Mouse (Mus musculus): ENCODE data around the gene Tnks1bp1.

Tnks1bp1 gene

GRCm38 (mm10) chr2:85038336-85038735, 9.5 kb upstream of the Tnks1bp1 start:
- no peak for DNase-seq (ENCODE audit: low read depth)

GRCm38 (mm10) chr2:85043623-85044022, 4.2 kb upstream of the Tnks1bp1 start:
- DNase-seq (ENCODE audit: low read depth), result no peak

GRCm38 (mm10) chr2:85046222-85046621, 1.6 kb upstream of the Tnks1bp1 start:
- no peak for DNase-seq (ENCODE audit: low read depth)

- DNase-seq (ENCODE audit: low read depth), result no peak
These were observed 741 bp upstream of the Tnks1bp1 start for GRCm38 (mm10) chr2:85047081-85047480.

DNA sequence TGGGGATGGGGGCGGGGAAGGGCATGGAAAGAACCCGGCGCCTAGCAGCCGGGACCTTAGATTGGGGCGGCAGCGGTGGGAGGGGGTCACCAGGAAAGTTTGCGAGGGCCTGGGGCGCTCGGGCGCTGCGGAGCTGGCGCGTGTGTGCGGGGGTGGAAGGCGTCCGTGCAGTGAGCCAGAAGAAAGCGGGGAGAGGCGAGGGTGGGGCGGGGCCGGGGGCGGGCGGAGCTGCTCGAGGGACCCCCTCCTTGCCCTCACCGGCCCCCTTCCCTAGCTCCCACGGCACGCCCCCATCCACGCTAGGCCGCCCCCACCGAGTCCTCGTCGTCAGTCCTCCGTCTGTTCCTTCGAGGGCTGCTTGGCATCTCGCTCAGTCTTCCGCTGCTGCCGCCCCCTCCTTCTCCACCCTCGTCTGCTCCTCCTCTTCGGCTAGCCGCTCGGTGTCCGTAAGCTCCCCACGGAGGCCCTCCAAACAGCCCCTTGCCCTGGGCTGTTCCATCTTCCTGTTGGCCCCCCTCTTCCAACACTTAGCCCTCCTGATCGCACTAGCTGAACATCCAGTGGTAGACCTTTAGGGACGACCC, 438 bp downstream of the Tnks1bp1 start:
- DNase-seq (ENCODE audit: low read depth), result peak; percentile 85

DNA sequence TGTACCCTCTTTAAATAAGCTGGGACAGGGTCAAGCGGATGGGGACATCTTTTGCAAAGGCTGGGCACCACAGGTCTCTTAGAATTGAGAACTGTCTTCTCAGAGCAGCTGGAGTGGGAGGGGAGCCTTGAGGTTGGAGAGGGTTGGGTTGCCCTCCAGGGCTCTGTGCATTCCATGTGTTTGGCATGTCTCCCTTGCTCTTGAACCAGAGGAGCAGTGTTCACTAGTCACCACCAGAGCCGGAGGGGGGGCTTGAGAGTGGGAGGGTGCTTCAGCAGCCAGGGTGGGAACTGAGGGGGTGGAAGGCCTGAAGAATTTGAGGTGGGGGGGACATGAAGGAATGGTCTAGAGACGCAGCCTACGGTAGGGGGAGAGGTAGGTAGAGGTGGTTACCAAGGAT, 1.5 kb downstream of the Tnks1bp1 start:
- peak; percentile 90 for DNase-seq (ENCODE audit: low read depth)

- DNase-seq (ENCODE audit: low read depth), result peak; percentile 95
These were observed 2.3 kb downstream of the Tnks1bp1 start for GRCm38 (mm10) chr2:85050001-85050634.

- peak; percentile 74 for DNase-seq (ENCODE audit: low read depth)
These were observed 2.9 kb downstream of the Tnks1bp1 start for GRCm38 (mm10) chr2:85050746-85051145.

GRCm38 (mm10) chr2:85053192-85053816, 5.5 kb downstream of the Tnks1bp1 start:
- DNase-seq (ENCODE audit: low read depth), result no peak

DNA sequence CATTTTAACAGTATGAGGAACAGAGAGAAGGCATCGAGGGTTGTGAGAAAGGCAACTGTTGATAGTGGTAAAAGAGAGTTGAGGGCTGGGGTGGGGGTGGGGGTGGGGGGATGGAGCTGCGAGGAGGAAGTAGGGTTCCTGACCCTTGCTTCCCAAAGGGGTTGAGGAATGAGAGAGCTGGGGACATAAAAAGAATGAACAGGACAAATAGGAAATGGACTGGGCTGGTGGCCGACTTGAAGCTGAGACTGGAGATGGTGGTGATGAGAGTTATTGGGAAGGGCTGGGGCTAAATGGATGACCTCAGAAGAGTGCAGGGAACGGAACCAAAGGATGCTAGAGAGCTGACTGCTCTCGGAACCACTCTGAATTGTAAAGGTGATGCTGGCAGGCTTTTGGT, 8.9 kb downstream of the Tnks1bp1 start:
- no peak for DNase-seq (ENCODE audit: low read depth)

DNA sequence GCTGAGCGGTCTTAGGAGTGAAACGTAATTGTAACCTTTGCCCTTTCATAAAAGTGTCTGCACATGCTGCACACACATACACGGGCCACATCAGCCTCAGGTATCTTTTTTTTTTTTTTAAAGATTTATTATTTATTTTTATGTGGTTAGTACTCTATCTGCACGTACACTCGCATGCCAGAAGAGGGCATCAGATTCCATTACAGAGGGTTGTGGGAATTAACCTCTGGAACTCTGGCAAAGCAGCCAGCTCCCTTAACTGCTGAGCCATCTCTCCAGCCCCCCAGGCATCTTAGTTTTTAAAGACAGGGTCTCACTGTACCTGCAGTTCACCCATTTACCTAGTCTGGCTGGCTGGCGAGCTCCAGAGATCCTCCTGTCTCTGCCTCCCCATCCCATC, 11.9 kb downstream of the Tnks1bp1 start:
- DNase-seq (ENCODE audit: low read depth), result no peak

DNA sequence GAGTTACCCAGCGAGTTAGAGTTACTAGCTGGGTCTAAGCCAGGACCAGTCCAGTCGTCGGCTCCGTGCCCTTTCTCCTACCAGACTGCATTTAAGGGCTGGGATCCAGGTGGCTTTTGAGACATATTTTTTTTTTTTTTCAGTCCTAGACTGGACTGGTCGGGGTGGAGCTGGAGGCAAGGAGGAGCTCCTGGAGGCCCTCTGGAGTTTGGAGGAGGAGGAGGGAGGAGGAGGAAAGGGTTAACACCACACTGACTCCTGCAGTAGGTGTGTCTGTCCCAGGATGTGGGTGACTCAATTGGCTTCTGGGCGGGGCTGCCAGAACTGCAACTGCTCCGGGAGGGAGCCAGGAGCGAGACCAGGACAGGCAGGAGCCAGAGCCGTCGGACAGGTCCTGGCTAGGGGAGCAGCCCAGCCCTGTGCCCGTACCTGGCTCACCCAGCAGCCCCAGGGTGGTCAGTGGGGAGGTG, 12.8 kb downstream of the Tnks1bp1 start:
- DNase-seq (ENCODE audit: low read depth), result peak; percentile 87

DNA sequence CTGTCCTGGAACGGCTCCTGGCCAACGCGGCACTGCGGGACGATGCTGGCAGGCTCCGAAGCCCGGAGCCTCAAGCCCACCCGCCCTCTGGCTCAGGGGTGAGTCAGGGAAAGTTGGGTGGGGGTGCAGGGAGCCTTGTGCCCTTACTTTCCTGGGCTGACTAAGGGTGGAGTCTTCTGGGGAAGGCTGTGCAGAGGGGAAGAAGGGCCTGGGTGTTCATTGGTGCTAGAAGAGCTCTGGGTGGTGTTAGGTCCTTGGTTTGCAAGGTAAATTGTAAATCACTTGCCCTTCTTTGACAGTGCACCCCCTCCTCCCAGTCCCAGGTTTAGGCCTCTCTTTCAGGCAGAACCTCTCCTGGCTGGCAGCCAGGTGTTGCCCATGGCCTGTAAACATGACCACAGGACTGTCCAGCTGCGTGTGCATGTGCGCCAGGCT, 13.3 kb downstream of the Tnks1bp1 start:
- DNase-seq (ENCODE audit: low read depth), result peak; percentile 89

DNA sequence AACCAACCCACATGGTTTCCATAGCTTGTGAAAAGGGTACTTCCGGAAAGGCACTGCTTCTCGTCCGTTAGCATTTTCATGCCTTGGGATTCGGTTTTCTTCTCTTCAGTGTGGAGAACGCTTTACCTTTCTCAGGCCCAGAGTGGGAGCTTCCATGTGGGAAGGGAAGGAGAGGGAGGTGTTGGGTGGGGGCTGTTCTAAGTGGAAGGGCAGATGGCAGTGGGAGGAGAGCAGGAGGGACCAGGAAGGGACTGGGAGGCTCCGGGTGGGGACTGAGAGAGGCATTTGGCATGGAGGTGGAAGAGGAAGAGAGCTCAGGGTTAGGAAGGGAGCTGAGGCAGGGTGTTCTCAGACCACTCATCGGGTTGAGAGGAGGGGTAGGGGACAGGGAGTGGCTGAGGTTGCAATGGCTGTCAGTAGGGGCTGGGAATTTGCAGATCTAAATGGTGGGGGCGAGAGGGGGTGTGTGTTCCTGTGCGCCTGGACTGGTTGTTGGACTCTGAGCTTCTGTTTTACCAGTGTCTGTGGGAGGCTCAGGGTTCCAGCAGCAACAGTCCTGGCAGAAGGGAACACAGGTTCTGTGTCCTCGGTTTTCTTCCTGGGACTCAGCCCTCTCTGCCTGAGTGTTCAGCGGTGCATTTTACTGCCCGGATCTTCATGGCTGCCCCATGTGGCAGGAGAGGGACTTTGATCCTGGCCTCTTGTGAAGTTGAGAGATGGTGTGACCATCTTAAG, 17.5 kb downstream of the Tnks1bp1 start:
- no peak for DNase-seq (ENCODE audit: low read depth)

GRCm38 (mm10) chr2:85066937-85067336, 19.1 kb downstream of the Tnks1bp1 start:
- no peak for DNase-seq (ENCODE audit: low read depth)

DNA sequence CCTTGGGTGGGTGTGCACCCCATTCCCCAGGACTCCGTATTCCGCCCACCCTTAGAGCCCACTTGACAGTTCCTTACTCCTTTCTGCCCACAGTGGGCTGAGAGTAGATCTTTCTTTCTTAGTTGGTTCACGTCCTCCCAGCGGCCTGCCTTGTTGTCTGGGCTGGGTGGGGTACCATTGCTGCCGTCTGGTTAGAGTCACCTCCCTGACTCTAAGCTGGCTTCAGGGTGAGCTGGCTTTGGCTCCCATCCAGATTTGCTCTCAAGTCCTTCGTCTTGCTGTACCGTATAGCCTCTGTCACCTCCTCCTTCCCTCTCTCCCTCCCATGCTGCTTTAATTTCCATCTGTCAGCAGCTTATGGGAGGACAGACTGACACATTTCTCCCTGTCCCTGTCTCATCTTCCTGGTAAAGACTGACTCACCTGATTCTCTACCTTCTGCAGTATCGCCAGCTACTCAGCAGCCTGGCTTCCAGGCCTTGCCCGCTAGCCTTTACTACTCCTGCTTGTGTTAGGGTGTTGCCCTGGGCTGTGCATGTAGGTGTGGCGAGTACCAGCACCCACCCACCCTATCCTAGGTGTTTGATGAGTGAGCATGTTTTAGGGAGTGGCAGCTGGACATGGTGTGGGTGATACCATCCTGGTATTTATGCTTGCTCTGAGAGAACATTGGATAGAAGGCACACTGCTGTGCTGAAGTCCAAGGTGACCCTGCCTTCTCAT, 20.2 kb downstream of the Tnks1bp1 start:
- DNase-seq (ENCODE audit: low read depth), result peak; percentile 53

DNA sequence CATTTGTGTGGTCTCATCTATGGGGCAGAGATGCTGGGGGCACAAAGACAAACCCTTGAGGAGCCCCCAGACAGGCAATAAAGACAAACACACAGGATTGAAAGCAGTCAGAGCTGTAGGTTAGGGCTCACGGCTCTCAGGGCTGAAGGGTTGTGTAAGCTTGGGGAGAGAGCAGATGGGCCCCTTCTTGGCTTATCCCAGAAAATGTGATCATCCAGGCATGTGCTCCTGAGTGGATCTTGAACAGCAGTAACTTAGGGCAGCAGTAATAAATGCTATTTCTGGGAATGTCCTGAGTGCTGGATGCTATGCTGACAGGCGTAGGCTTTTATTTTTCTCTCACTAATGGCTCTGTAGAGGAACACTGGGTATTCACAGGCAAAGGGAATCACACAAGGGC, 20.8 kb downstream of the Tnks1bp1 start:
- no peak for DNase-seq (ENCODE audit: low read depth)

GRCm38 (mm10) chr2:85070086-85070485, 22.3 kb downstream of the Tnks1bp1 start:
- no peak for DNase-seq (ENCODE audit: low read depth)

- no peak for DNase-seq (ENCODE audit: low read depth)
These were observed 24.1 kb downstream of the Tnks1bp1 start for GRCm38 (mm10) chr2:85071921-85072320.

DNA sequence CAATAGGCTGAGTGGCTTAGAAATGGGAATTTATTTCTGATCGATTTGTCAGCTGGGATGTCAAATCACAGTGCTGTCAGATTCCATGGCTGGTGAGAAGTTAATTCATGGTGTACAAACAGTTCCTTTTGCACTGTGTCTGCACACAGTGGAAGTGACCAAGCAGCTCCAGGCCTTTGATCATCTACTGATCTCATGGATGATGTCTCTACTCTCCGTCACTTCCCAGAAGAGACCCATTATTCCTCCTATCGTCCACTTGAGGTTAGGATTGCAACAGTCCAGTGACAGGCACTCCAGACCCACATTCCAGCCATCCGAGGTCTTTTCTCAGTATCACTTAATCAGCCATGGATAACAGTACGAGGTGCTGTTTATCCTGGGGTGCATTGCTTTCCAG, 25.9 kb downstream of the Tnks1bp1 start:
- DNase-seq (ENCODE audit: low read depth), result no peak

GRCm38 (mm10) chr2:85088716-85089646, 41.2 kb downstream of the Tnks1bp1 start:
- DNase-seq (ENCODE audit: low read depth), result peak; percentile 47

Data from NIH3T3 (cell line).